Mouse (Mus musculus) liver, embryonic 14.5 days (tissue): ENCODE measurements at regions not wholly inside any gene's neighbourhood (a gene's known extent, or its start where the extent isn't known, plus 50 kb on each side); places are given as distances from the start of the nearest gene placed in this dataset.

Source experiments
- CTCF ChIP-seq: IDR thresholded peaks from 2 replicates; pipeline ENCODE4 v1.5.1; 2016; ENCODE audit warnings: antibody characterized with exemption, low read depth, control low read depth
- EP300 ChIP-seq: IDR thresholded peaks from 2 replicates; pipeline ENCODE4 v1.6.1; 2016; ENCODE audit warnings: antibody characterized with exemption, low read depth

GRCm38 (mm10) chr15:91969378-91969777 lies 81.6 kb upstream of the Cntn1 start:
- TF ChIP-seq CTCF (peak; percentile 67), EP300 (no peak)
